Mouse (Mus musculus): ENCODE measurements around the gene Clpx. TPM values are rescaled to one million over a fixed set of nuclear protein-coding genes. Genes with fewer than 3 reads are reported as not detected.

Gene Clpx
- polyA plus RNA-seq (2015; fragmentation: Nextera tagmentation; extraction: Ambion mirVana), result 47.2 and 50.0 TPM in 2 replicates

GRCm38 (mm10) chr9:65293973-65294715 is at the start of gene Clpx:
Clpx (plus strand) TSS chr9:65294260.
- Histone ChIP-seq H3K27me3 (no peaks in the 10 kb centered on the region), H3K27ac (peak within 1 kb of the TSS; percentile 88), H3K36me3 (peaks cover 8% of the 10 kb centered on the region; the same call in 1 of the 2 replicates), H3K4me1 (peaks cover 20% of the 10 kb centered on the region), H3K9me3 (no peaks in the 10 kb centered on the region), H3K4me3 (peak within 1 kb of the TSS; percentile 88), H3K4me2 (peak within 1 kb of the TSS; percentile 84), H3K9ac (peak within 1 kb of the TSS; percentile 93)
- ATAC-seq (ENCODE audit: borderline replicate concordance, extremely low read depth, low FRiP score, low TSS enrichment), result peak; percentile 95
- whole genome bisulfite sequencing, result under 1% methylated on average over 71 of the region's 71 CpGs

DNA sequence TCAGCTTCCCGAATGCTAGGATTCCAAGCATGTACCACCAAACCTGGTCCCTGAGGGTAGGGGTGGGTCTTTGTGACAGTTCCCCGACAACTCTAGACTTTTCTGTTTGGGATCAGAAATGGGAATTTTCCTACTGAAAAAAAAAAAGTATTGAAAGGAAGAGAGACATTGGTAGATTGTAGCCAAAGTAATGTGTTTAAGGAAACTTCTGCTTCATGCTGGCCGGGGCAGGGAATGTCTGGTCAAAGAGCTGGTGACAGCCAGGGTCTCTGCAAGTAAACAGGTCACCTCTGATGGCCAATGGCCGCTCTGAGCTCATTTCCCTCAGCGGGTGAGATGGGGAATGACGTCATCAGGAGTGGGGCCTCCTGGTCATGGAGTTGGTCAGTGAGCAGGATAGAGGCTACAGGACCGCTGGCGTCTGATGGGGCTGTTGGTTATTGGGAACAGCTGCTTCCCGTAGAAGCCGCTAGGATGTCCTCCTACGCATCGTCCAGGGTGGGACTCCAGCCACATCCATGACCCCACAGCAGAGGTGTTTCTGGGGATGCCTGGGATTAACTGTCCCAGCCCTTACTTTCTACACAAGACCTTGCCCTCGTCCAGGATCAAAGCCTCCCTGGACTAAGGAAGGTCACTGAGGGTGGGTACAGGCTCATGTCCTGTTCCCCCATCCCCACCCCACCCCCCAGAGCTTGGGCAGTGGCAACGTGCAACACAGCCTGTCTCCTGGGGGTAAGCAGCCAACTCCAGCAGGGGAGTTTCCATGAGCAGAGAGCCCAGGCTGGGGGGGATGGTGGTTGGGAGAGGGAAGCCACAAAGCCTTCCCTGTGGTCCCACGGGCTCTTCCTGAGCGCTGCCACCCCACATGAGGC is 46.3 kb upstream of the Clpx start:
- H3K9ac ChIP-seq, result no peak overlapping the region
- no peak overlapping the region for H3K4me2 ChIP-seq
- WGBS, result 51% methylated on average over 16 of the region's 16 CpGs
- no peaks in the 10 kb centered on the region for H3K27me3 ChIP-seq
- no peak overlapping the region for H3K27ac ChIP-seq
- H3K9me3 ChIP-seq, result no peaks in the 10 kb centered on the region
- H3K36me3 ChIP-seq, result no peaks in the 10 kb centered on the region
- no peak for ATAC-seq (ENCODE audit: borderline replicate concordance, extremely low read depth, low FRiP score, low TSS enrichment)
- peaks cover 15% of the 10 kb centered on the region for H3K4me1 ChIP-seq
- no peak overlapping the region for H3K4me3 ChIP-seq

GRCm38 (mm10) chr9:65248377-65248690 is 45.7 kb upstream of the Clpx start:
- Histone ChIP-seq H3K4me3 (no peak overlapping the region), H3K4me2 (no peak overlapping the region), H3K9ac (no peak overlapping the region), H3K27ac (no peak overlapping the region), H3K9me3 (no peaks in the 10 kb centered on the region), H3K4me1 (peaks cover 10% of the 10 kb centered on the region), H3K36me3 (no peaks in the 10 kb centered on the region), H3K27me3 (no peaks in the 10 kb centered on the region)
- no peak; the same call in 1 of the 2 replicates for ATAC-seq (ENCODE audit: borderline replicate concordance, extremely low read depth, low FRiP score, low TSS enrichment)
- 67% methylated on average over 5 of the region's 5 CpGs for WGBS

GRCm38 (mm10) chr9:65252026-65252425 is 42.0 kb upstream of the Clpx start:
- no peaks in the 10 kb centered on the region for H3K36me3 ChIP-seq
- WGBS, result 64% methylated on average over 3 of the region's 3 CpGs
- no peak overlapping the region for H3K4me2 ChIP-seq
- H3K27me3 ChIP-seq, result no peaks in the 10 kb centered on the region
- no peak overlapping the region for H3K27ac ChIP-seq
- 0 out of 2 replicates have a peak, but pooled peaks cover 4% of the 10 kb centered on the region for H3K4me1 ChIP-seq
- H3K4me3 ChIP-seq, result no peak overlapping the region
- H3K9ac ChIP-seq, result no peak overlapping the region
- no peaks in the 10 kb centered on the region for H3K9me3 ChIP-seq
- no peak for ATAC-seq (ENCODE audit: borderline replicate concordance, extremely low read depth, low FRiP score, low TSS enrichment)

GRCm38 (mm10) chr9:65255906-65256600 is 38.0 kb upstream of the Clpx start:
- 70% methylated on average over 11 of the region's 11 CpGs for WGBS
- ATAC-seq (ENCODE audit: borderline replicate concordance, extremely low read depth, low FRiP score, low TSS enrichment), result no peak
- no peaks in the 10 kb centered on the region for H3K9me3 ChIP-seq
- no peaks in the 10 kb centered on the region for H3K4me1 ChIP-seq
- no peaks in the 10 kb centered on the region for H3K27me3 ChIP-seq
- H3K4me3 ChIP-seq, result no peak overlapping the region
- no peak overlapping the region for H3K27ac ChIP-seq
- H3K9ac ChIP-seq, result no peak overlapping the region
- H3K4me2 ChIP-seq, result no peak overlapping the region
- no peaks in the 10 kb centered on the region for H3K36me3 ChIP-seq

GRCm38 (mm10) chr9:65257218-65257910 is 36.7 kb upstream of the Clpx start:
- Histone ChIP-seq H3K9ac (no peak overlapping the region), H3K9me3 (no peaks in the 10 kb centered on the region), H3K4me1 (no peaks in the 10 kb centered on the region), H3K27ac (no peak overlapping the region), H3K4me2 (no peak overlapping the region), H3K27me3 (no peaks in the 10 kb centered on the region), H3K4me3 (no peak overlapping the region), H3K36me3 (no peaks in the 10 kb centered on the region)
- no peak for ATAC-seq (ENCODE audit: borderline replicate concordance, extremely low read depth, low FRiP score, low TSS enrichment)
- WGBS, result 70% methylated on average over 9 of the region's 9 CpGs

- no peaks in the 10 kb centered on the region for H3K36me3 ChIP-seq
- ATAC-seq (ENCODE audit: borderline replicate concordance, extremely low read depth, low FRiP score, low TSS enrichment), result no peak
- H3K9ac ChIP-seq, result no peak overlapping the region
- no peak overlapping the region for H3K27ac ChIP-seq
- H3K4me3 ChIP-seq, result no peak overlapping the region
- WGBS, result 62% methylated on average over 7 of the region's 7 CpGs
- no peaks in the 10 kb centered on the region for H3K27me3 ChIP-seq
- no peak overlapping the region for H3K4me2 ChIP-seq
- H3K9me3 ChIP-seq, result no peaks in the 10 kb centered on the region
- no peaks in the 10 kb centered on the region for H3K4me1 ChIP-seq
Measured at GRCm38 (mm10) chr9:65259366-65259765, 34.7 kb upstream of the Clpx start.

DNA sequence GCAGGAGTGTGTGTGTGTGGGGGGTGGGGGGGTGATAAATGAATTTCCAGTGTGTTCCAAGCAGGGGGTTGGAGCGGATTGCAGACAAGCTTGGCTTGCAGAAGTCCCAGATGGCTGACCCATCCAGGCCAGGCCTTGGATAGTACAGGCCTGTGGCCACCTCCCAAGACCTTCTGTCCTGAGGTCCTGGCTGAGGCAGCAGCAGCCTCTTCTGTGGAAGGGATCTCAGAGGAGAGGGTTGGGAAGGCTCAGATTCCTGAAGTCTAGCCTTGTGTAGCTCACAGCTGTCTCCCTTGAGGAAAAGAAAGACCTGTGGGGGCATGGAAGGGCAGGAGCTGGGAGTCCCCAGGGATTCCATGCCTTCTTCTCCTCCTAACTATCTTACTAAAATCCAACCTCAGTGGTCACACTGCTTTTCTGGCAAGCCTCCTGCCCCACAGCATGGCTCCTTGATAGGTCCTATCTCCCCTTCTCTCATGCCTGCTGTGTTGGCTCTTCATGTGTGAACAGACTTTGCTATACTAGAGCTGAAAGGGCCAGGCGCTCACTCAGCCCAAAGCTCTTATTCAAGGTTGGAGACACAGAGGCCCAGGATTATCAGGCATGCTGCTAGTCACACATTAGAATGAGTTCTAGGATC is 32.3 kb upstream of the Clpx start:
- Histone ChIP-seq H3K4me1 (no peaks in the 10 kb centered on the region), H3K9me3 (no peaks in the 10 kb centered on the region), H3K27ac (no peak overlapping the region), H3K9ac (no peak overlapping the region), H3K4me2 (no peak overlapping the region), H3K4me3 (no peak overlapping the region), H3K36me3 (no peaks in the 10 kb centered on the region), H3K27me3 (no peaks in the 10 kb centered on the region)
- no peak for ATAC-seq (ENCODE audit: borderline replicate concordance, extremely low read depth, low FRiP score, low TSS enrichment)
- 76% methylated on average over 2 of the region's 2 CpGs for WGBS

DNA sequence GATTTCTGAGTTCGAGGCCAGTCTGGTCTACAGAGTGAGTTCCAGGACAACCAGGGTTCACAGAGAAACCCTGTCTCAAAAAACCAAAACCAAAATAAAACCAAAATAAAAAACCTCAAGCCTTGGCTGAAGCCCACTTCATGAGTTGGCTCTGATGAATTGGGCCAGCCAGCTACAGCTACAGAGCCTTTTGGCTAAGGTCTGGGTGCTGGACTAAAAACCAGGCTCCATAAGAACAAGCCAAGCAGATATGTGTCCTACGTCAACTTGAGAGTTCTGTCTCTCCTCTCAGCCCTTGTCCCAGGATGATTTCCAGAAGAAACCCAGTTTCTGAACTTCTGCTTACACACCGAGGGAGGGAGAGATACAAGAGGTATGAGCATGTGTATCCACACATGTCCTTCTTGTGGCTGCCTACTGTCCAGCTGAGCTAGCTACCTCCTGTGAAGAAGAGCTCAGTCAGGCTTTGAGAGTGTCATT is 31.4 kb upstream of the Clpx start:
- Histone ChIP-seq H3K4me2 (no peak overlapping the region), H3K36me3 (no peaks in the 10 kb centered on the region), H3K4me1 (no peaks in the 10 kb centered on the region; the same call in 1 of the 2 replicates), H3K27ac (no peak overlapping the region), H3K4me3 (no peak overlapping the region), H3K9ac (no peak overlapping the region), H3K27me3 (no peaks in the 10 kb centered on the region), H3K9me3 (no peaks in the 10 kb centered on the region)
- 92% methylated on average over 3 of the region's 3 CpGs for WGBS
- no peak for ATAC-seq (ENCODE audit: borderline replicate concordance, extremely low read depth, low FRiP score, low TSS enrichment)

DNA sequence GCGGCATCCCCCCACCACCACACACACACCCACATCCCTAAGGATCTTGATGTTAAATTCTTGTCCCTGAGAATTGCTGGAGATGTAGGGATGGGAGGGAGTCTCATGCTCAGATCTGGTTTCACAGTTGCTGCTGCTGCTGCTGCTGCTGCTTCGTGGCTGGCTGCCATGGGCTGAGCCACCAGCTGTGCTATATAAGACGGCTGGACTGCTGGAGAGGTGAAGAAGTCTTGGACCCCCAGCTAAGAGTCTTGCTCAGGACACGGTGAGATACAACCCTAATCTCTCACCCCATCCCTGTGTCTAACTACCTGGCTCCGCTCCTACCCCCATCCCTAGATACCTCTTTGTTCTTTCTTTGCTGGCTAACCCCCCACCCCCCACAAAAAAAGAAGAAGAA is 29.1 kb upstream of the Clpx start, which contains the start of gene Cilp:
TSS of gene Cilp (plus strand) at position 222 of the 400 bp plus-strand sequence.
- Histone ChIP-seq H3K27me3 (no peaks in the 10 kb centered on the region), H3K4me2 (no peak within 1 kb of the TSS), H3K4me3 (no peak within 1 kb of the TSS), H3K9ac (no peak within 1 kb of the TSS), H3K36me3 (no peaks in the 10 kb centered on the region), H3K4me1 (no peaks in the 10 kb centered on the region; the same call in 1 of the 2 replicates), H3K9me3 (no peaks in the 10 kb centered on the region), H3K27ac (no peak within 1 kb of the TSS)
- 0 out of 2 replicates have a peak, but pooled peaks have one; percentile 57 for ATAC-seq (ENCODE audit: borderline replicate concordance, extremely low read depth, low FRiP score, low TSS enrichment)
- WGBS, result 34% methylated on average over 5 of the region's 5 CpGs

Measured in lung, embryonic 15.5 days (tissue).